Mouse (Mus musculus) olfactory bulb, adult 2 months (tissue): Measurements from ENCODE around the gene Dnmt1.

ENCODE experiments used
- CTCF ChIP-seq: fragments of 200-500 bp; IDR thresholded peaks from 2 replicates; pipeline ENCODE4 v1.5.1; 2012; ENCODE audit warnings: low read depth, mild to moderate bottlenecking, low read length, moderate library complexity; ENCODE audit not compliant: insufficient read depth
- POLR2A ChIP-seq: fragments of 200-500 bp; IDR thresholded peaks from 2 replicates; pipeline ENCODE4 v1.6.1; 2012; ENCODE audit warnings: mild to moderate bottlenecking, low read depth, low read length, moderate library complexity; ENCODE audit not compliant: insufficient read depth

DNA sequence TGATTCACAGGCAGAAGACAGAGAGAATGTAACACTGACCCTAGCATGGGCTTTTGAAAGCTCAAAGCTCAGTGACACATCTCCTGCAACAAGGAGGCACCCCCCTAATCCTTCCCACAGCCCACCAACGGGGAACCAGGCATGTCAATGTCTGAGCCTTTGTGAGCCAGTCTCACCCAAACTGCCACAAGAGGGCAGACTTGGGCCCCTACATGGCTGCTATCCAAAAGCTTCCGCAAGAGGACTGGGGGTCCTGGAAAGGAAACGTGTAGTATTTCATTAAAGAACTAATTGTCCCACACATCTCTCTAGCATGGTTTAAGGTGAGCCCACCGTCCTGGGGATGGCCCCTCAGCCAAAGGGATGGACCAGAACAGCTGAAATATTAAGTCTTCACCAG is 97.9 kb downstream of the Dnmt1 start:
- TF ChIP-seq CTCF (0 out of 2 replicates have a peak, but pooled peaks have one; percentile 18), POLR2A (no peak)
